Mouse (Mus musculus) liver, postnatal 0 days (tissue): ENCODE data around the gene Olfml3.

ENCODE experiments used
- CTCF ChIP-seq: sonication (generic); IDR thresholded peaks from 2 replicates; pipeline ENCODE4 v1.5.1; 2016; ENCODE audit warnings: antibody characterized with exemption, low read depth
- EP300 ChIP-seq: IDR thresholded peaks from 2 replicates; pipeline ENCODE4 v1.6.1; 2016; ENCODE audit warnings: antibody characterized with exemption, low read depth, mild to moderate bottlenecking

DNA sequence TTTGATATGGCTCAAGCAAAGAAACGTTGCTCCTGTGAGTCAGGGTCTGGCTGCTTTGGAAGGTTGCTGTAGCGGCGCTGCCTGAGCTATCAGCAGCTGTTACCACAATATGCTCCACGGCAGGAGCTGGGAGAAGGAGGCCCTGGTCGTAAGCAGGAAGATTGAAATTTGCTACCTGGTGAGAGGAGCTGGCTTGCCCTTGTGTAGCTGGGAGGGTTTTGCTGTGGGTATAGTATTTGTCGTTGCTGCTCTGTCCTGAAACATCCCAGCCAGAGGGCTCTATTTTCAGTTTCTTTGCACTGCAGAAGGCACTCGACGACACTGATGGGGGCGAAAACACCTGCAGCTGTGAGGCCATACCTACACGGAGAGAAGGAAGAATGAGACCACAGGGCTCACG is 40.1 kb upstream of the Olfml3 start:
- TF ChIP-seq CTCF (no peak), EP300 (no peak)
